8 mouse cellular contexts compared by ENCODE assay signal in genomic region chr13:94178401-94179040, GRCm38 (mm10).
DNase-seq lines count a peak whose midpoint lies in the region; ATAC-seq lines count a peak whose summit lies in the region.

No protein-coding gene starts in this region.

- H3K9me3 ChIP-seq in heart, embryonic 10.5 days, result no peaks in the 10 kb centered on the region
- no peaks in the 10 kb centered on the region for H3K9me3 ChIP-seq in midbrain, embryonic 13.5 days
- no peaks in the 10 kb centered on the region for H3K9me3 ChIP-seq in liver, embryonic 12.5 days (replicated peaks)

- H3K4me3 ChIP-seq in heart, embryonic 10.5 days, result no peak overlapping the region
- no peak overlapping the region for H3K4me3 ChIP-seq in midbrain, embryonic 13.5 days (replicated peaks)
- no peak overlapping the region for H3K4me3 ChIP-seq in liver, embryonic 12.5 days

- peaks cover 13% of the 10 kb centered on the region for H3K27me3 ChIP-seq in heart, embryonic 10.5 days (ENCODE audit: insufficient read depth, poor library complexity, severe bottlenecking)
- peaks cover 21% of the 10 kb centered on the region for H3K27me3 ChIP-seq in midbrain, embryonic 13.5 days
- peaks cover 16% of the 10 kb centered on the region; the same call in 1 of the 2 replicates for H3K27me3 ChIP-seq in liver, embryonic 12.5 days (replicated peaks)

- H3K27ac ChIP-seq in heart, embryonic 10.5 days, result no peak overlapping the region
- H3K27ac ChIP-seq in midbrain, embryonic 13.5 days, result no peak overlapping the region
- H3K27ac ChIP-seq in liver, embryonic 12.5 days, result no peak overlapping the region

- peaks cover 32% of the 10 kb centered on the region for H3K4me1 ChIP-seq in heart, embryonic 10.5 days
- peaks cover 32% of the 10 kb centered on the region for H3K4me1 ChIP-seq in midbrain, embryonic 13.5 days (replicated peaks)
- H3K4me1 ChIP-seq in liver, embryonic 12.5 days, result peaks cover 42% of the 10 kb centered on the region

- H3K9ac ChIP-seq in midbrain, embryonic 13.5 days (replicated peaks), result no peak overlapping the region
- no peak overlapping the region for H3K9ac ChIP-seq in liver, embryonic 12.5 days

- H3K4me2 ChIP-seq in midbrain, embryonic 13.5 days (replicated peaks), result no peak overlapping the region
- no peak overlapping the region for H3K4me2 ChIP-seq in liver, embryonic 12.5 days

- peak; percentile 65 for ATAC-seq in midbrain, embryonic 13.5 days
- ATAC-seq in liver, embryonic 12.5 days, result no peak

- WGBS in heart, embryonic 10.5 days, result 75% methylated on average over 11 of the region's 11 CpGs
- 54% methylated on average over 11 of the region's 11 CpGs for WGBS in midbrain, embryonic 13.5 days
- WGBS in liver, embryonic 12.5 days (ENCODE audit: insufficient replicate concordance), result 72% methylated on average over 11 of the region's 11 CpGs

- H3K36me3 ChIP-seq in heart, embryonic 10.5 days, result peaks cover 8% of the 10 kb centered on the region; the same call in 1 of the 2 replicates
- H3K36me3 ChIP-seq in midbrain, embryonic 13.5 days, result no peaks in the 10 kb centered on the region
- H3K36me3 ChIP-seq in liver, embryonic 12.5 days, result no peaks in the 10 kb centered on the region

- peak; percentile 65 to 69 for DNase-seq in heart, adult 18-20 months
- DNase-seq in heart, embryonic 10.5 days (ENCODE audit: low spot score), result no peak
- DNase-seq in cerebellum, postnatal 36 days, result peak; percentile 81 to 85
- DNase-seq in gastrocnemius, postnatal 4 days (ENCODE audit: low spot score in 2 of 2), result peak; percentile 48 to 72
- peak; percentile 72 to 75 for DNase-seq in layer of hippocampus, postnatal 10 days (ENCODE audit: low spot score in 2 of 2)
- no peak for DNase-seq in urinary bladder, postnatal 4 days (ENCODE audit: low spot score in 2 of 2)

Comparison
In these comparisons a context has a peak if more than half of its experiments do, and no peak if none do; other contexts are left out.
1. DNase-seq: peak in heart, adult 18-20 months (2 of 2), cerebellum, postnatal 36 days (2 of 2), gastrocnemius, postnatal 4 days (2 of 2) and layer of hippocampus, postnatal 10 days (2 of 2); none in heart, embryonic 10.5 days (single experiment) and urinary bladder, postnatal 4 days (0 of 2).